Mouse (Mus musculus) cortical plate, adult 2 months (tissue): ENCODE data around the gene Cfap69. TPM values are rescaled to one million over a fixed set of nuclear protein-coding genes. Genes with fewer than 3 reads are reported as not detected.

Experiments used
- H3K27ac ChIP-seq: fragments of 200-500 bp; 2 replicates; pipeline ENCODE4 v1.5.1; 2012; ENCODE audit warnings: low read length, control low read depth, inconsistent platforms; ENCODE audit not compliant: insufficient read depth
- H3K4me1 ChIP-seq: fragments of 200-500 bp; 2 replicates; pipeline ENCODE4 v1.6.1; 2011; ENCODE audit warnings: low read length; ENCODE audit not compliant: control insufficient read depth, insufficient read depth
- H3K4me3 ChIP-seq: fragments of 200-500 bp; 2 replicates; pipeline ENCODE4 v1.5.1; 2011; ENCODE audit warnings: mild to moderate bottlenecking, low read length, control low read depth; ENCODE audit not compliant: insufficient read depth
- CTCF ChIP-seq: fragments of 200-500 bp; IDR thresholded peaks from 2 replicates; pipeline ENCODE4 v1.5.1; 2011; ENCODE audit warnings: mild to moderate bottlenecking, control low read depth, low read length; ENCODE audit not compliant: insufficient read depth; ENCODE audit errors: extremely low read depth
- POLR2A ChIP-seq: fragments of 200-500 bp; IDR thresholded peaks from 2 replicates; pipeline ENCODE4 v1.6.1; 2011; ENCODE audit warnings: mild to moderate bottlenecking, low read length, control low read depth; ENCODE audit not compliant: insufficient read depth; ENCODE audit errors: extremely low read depth
- polyA plus RNA-seq: library from polyadenylated mRNA; depleted of rRNA; stranded (reverse); fragments of >200 nt; gene quantifications from 2 replicates; pipeline ENCODE4 v1.2.3, GENCODE M21; 2012; rRNA removed

Cfap69 gene
- polyA plus RNA-seq: 15.6 and 16.8 TPM in 2 replicates

DNA sequence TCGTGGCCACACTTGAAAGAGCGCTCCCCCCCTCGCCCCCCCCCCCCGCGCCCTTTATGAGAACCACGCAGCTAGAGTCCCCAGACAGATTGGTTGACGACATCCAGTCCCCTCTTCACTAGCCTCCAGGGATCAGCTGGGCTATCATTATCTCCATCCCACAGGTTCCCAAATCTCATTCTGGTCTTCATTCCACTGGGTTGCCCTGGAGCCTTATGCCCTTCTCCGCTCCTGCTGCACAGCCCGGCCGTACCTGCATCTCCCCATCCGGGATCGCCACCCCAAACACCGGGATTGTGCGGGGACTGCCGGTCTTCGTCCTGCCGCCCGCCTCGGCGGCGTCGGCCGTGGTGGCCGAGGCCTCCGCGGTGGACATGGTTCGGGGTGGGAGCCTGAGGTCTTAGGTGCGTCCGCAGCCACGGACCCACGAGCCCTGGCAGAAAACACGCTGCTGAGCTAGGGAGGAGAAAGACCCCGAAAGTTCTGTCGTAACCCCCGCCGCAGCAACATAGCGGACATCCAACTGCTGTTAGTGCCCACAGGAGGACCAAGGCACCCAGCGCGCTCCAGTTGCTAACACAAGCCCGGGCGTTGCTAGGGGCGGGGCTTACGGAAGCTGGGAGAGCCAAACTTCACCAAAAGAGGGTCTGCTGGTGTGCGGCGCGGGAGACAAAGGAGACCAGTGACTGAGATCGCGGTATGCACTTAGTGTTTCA is at the start of gene Cfap69:
Gene Cfap69 (minus strand): TSS at position 585 of the 716 bp plus-strand sequence.
- Histone ChIP-seq H3K27ac (no peak within 1 kb of the TSS), H3K4me3 (peak within 1 kb of the TSS; percentile 50), H3K4me1 (no peaks in the 10 kb centered on the region)
- TF ChIP-seq CTCF (no peak), POLR2A (0 out of 2 replicates have a peak, but pooled peaks have one; percentile 22)

- H3K4me1 ChIP-seq: peaks cover 2% of the 10 kb centered on the region; the same call in 1 of the 2 replicates
- no peak overlapping the region for H3K27ac ChIP-seq
- TF ChIP-seq POLR2A: no peak
- TF ChIP-seq CTCF: no peak
- no peak overlapping the region for H3K4me3 ChIP-seq
These were observed 47.0 kb upstream of the Cfap69 start for GRCm38 (mm10) chr5:5711032-5711431.

- TF ChIP-seq CTCF: no peak
- TF ChIP-seq POLR2A: no peak
- Histone ChIP-seq H3K27ac (no peak overlapping the region), H3K4me3 (no peak overlapping the region), H3K4me1 (peaks cover 2% of the 10 kb centered on the region; the same call in 1 of the 2 replicates)
These were observed 43.6 kb upstream of the Cfap69 start for GRCm38 (mm10) chr5:5707341-5708278.

DNA sequence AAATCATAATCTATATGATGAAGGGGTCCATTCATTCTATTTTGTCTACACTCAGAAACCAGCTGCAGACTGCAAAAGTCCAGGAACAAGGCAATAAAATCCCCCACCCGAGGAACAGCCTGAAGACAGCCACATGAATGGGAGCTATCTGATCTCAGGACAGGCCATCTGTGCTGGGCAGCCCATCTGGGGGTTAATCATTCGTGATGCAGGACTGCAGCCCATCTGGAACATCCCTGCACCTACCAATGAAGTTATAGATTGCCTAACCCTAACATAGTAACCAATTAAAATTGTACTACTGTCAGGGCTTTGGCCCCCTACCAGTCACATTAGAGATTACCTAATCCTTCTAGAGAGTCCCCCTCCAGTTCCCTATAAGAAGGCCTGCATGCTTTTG is 41.0 kb upstream of the Cfap69 start:
- H3K27ac ChIP-seq: no peak overlapping the region
- H3K4me3 ChIP-seq: no peak overlapping the region
- no peaks in the 10 kb centered on the region for H3K4me1 ChIP-seq
- TF ChIP-seq POLR2A: no peak
- no peak for TF ChIP-seq CTCF

DNA sequence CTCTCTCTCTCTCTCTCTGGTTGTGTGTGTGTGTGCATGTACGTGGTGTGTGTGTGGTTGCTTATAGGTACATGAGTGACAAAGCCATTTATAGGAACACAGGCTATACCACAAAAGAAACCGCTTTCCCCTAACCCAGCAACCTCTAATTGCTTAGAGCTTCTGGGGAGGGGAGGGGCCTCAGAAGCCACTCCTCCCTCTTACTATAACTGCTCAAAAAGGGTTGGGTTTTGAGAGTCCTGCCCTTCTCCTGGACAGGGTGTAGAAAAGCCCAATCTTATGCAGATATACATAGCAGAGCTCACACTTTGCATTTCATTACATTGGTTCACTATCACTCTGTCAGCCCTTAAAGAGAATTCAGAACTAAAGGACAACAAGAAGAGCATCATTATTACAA is 36.3 kb upstream of the Cfap69 start:
- Histone ChIP-seq H3K27ac (no peak overlapping the region), H3K4me1 (no peaks in the 10 kb centered on the region), H3K4me3 (no peak overlapping the region)
- TF ChIP-seq CTCF (no peak), POLR2A (no peak)

DNA sequence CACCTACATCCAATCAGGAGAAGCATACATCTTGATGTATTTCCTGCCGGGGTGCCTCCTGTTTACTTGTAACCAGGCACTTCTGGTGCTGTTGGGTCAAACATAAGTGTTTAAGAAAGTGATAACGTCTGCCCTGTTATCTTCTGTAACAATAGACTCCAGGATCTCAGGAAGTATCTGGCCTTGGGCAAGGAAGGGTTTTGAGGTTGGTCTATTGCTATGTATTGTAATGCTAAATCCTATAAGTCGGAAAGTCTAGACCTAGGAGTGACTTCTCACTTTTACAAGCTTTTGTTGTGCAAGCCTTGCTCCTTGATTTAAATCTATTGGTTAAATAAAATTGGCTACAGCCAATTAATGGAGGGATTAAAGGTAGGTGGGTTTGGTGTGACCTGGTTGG is 34.8 kb upstream of the Cfap69 start:
- Histone ChIP-seq H3K4me1 (no peaks in the 10 kb centered on the region), H3K4me3 (no peak overlapping the region), H3K27ac (no peak overlapping the region)
- TF ChIP-seq CTCF: no peak
- no peak for TF ChIP-seq POLR2A

GRCm38 (mm10) chr5:5695401-5695942 is 31.4 kb upstream of the Cfap69 start:
- H3K27ac ChIP-seq: no peak overlapping the region
- TF ChIP-seq CTCF (no peak), POLR2A (no peak)
- H3K4me3 ChIP-seq: no peak overlapping the region
- no peaks in the 10 kb centered on the region for H3K4me1 ChIP-seq

- no peaks in the 10 kb centered on the region for H3K4me1 ChIP-seq
- H3K27ac ChIP-seq: no peak within 1 kb of the TSS
- TF ChIP-seq CTCF (no peak), POLR2A (no peak)
- peak within 1 kb of the TSS; percentile 46 for H3K4me3 ChIP-seq
These were observed 30.1 kb upstream of the Cfap69 start, which contains the start of gene Steap2 for GRCm38 (mm10) chr5:5693956-5694653. TSS of gene Steap2 (minus strand) at chr5:5694578.

- TF ChIP-seq CTCF (no peak), POLR2A (no peak)
- Histone ChIP-seq H3K4me3 (peak overlapping the region; percentile 46), H3K27ac (no peak overlapping the region), H3K4me1 (no peaks in the 10 kb centered on the region)
These were observed 29.5 kb upstream of the Cfap69 start for GRCm38 (mm10) chr5:5693541-5693955.
